Comparison of ENCODE assay signal across 9 mouse cellular contexts in the genomic region with DNA sequence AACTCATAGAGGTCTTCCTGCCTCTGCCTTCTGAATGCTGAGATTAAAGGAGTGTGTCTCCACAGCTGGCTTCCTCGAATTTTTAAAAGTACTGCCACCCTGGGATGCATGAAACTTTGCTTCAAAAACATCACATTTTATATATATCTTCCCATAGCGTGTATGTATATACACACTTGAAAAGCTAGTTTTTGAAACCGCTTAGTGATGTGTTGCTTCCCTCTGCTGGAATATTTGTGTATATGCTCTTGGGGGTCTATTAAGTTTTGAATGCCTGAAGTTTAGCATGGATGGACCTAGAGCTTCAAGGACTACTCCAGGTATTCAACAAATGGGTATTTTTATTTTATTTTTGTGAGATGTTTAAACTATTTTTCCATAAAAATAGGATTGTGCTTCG. TPM values are rescaled to one million over a fixed set of nuclear protein-coding genes. Genes with fewer than 3 reads are reported as not detected.
A peak's percentile ranks its signal among the peaks of the same experiment; 100 is the strongest.
DNase-seq lines count a peak whose midpoint lies in the region; ATAC-seq and TF ChIP-seq lines count a peak whose summit lies in the region.
"Had no signal": no experiment of that assay in that cellular context is flagged by ENCODE, and none has a peak within 500 bp of the region (broad histone marks: within the 10 kb centered on the region; RNA-seq: fewer than 3 reads in every experiment).

No protein-coding gene starts in this region.

- H3K4me2 ChIP-seq in intestine, embryonic 14.5 days (ENCODE audit: low read length), result no peak overlapping the region
- no peak overlapping the region for H3K4me2 ChIP-seq in intestine, embryonic 15.5 days (replicated peaks)
- H3K4me2 ChIP-seq in hindbrain, postnatal 0 days (ENCODE audit: low read depth, low read length), result no peak overlapping the region
- H3K4me2 ChIP-seq: midbrain, embryonic 12.5 days had no signal

- WGBS in intestine, embryonic 14.5 days, result 41% methylated on average over 4 of the region's 4 CpGs
- 33% methylated on average over 4 of the region's 4 CpGs for WGBS in intestine, embryonic 15.5 days
- WGBS in hindbrain, postnatal 0 days, result 41% methylated on average over 4 of the region's 4 CpGs

- no peak overlapping the region for H3K27ac ChIP-seq in intestine, embryonic 14.5 days (ENCODE audit: low read depth)
- no peak overlapping the region for H3K27ac ChIP-seq in intestine, embryonic 15.5 days
- no peak overlapping the region for H3K27ac ChIP-seq in MEL (ENCODE audit: control insufficient read depth, low read depth, low read length)
- H3K27ac ChIP-seq in hindbrain, postnatal 0 days, result no peak overlapping the region
- H3K27ac ChIP-seq: midbrain, embryonic 12.5 days had no signal

- H3K4me3 ChIP-seq in intestine, embryonic 14.5 days (ENCODE audit: low read depth, low read length), result no peak overlapping the region
- no peak overlapping the region for H3K4me3 ChIP-seq in intestine, embryonic 15.5 days (replicated peaks)
- H3K4me3 ChIP-seq in MEL (ENCODE audit: control insufficient read depth in 1 of 2, insufficient read depth in 1 of 2, low read depth in 2 of 2, low read length in 2 of 2), result no peak overlapping the region
- no peak overlapping the region for H3K4me3 ChIP-seq in hindbrain, postnatal 0 days (ENCODE audit: low read length)
- H3K4me3 ChIP-seq: erythroblast, embryonic 14.5 days; midbrain, embryonic 12.5 days had no signal

- H3K79me2 ChIP-seq in MEL (ENCODE audit: control insufficient read depth, insufficient read depth, low read length, poor library complexity), result no peaks in the 10 kb centered on the region

- TF ChIP-seq RAD21 in MEL (IDR thresholded peaks at IDR 0.05; ENCODE audit: low read depth, low read length), result peak; percentile 98

- H3K9ac ChIP-seq in intestine, embryonic 14.5 days (ENCODE audit: low read length), result no peak overlapping the region
- no peak overlapping the region for H3K9ac ChIP-seq in intestine, embryonic 15.5 days
- H3K9ac ChIP-seq in MEL (ENCODE audit: control insufficient read depth, low read depth, low read length, poor library complexity, severe bottlenecking), result no peak overlapping the region
- no peak overlapping the region for H3K9ac ChIP-seq in hindbrain, postnatal 0 days (replicated peaks; ENCODE audit: low read length)
- H3K9ac ChIP-seq: midbrain, embryonic 12.5 days had no signal

- no peaks in the 10 kb centered on the region for H3K36me3 ChIP-seq in intestine, embryonic 14.5 days (ENCODE audit: control insufficient read depth, insufficient read depth, low read length)
- H3K36me3 ChIP-seq in intestine, embryonic 15.5 days, result no peaks in the 10 kb centered on the region
- peaks cover 0 to 24% of the 10 kb centered on the region in 2 experiments; a peak in 2 of 4 replicates for H3K36me3 ChIP-seq in MEL (ENCODE audit: control insufficient read depth in 1 of 2, insufficient read depth in 2 of 2, low read length in 2 of 2)
- H3K36me3 ChIP-seq in hindbrain, postnatal 0 days (ENCODE audit: insufficient read depth, low read length), result no peaks in the 10 kb centered on the region
- H3K36me3 ChIP-seq: midbrain, embryonic 12.5 days had no signal

- peak; percentile 54 for DNase-seq in intestine, embryonic 14.5 days (ENCODE audit: low spot score)
- peak; percentile 59 to 66 for DNase-seq in B cell, adult 2 months
- peak; percentile 78 for DNase-seq in MEL (ENCODE audit: low read depth, low spot score)
- peak; percentile 75 for DNase-seq in hindbrain, postnatal 0 days (ENCODE audit: low spot score)
- peak; percentile 27 for DNase-seq in yolk sac, embryonic 10.5 days (ENCODE audit: low spot score)
- DNase-seq in Muller cell, postnatal 12 days (ENCODE audit: inconsistent ontology term), result no peak

- no peak for TF ChIP-seq POLR2A in MEL (IDR thresholded peaks at IDR 0.05; ENCODE audit: control insufficient read depth in 1 of 2, insufficient read depth in 1 of 2, low read depth in 1 of 2, low read length in 2 of 2, poor library complexity in 1 of 2)

- H3K4me1 ChIP-seq in intestine, embryonic 14.5 days (replicated peaks; ENCODE audit: control insufficient read depth, insufficient read depth, low read length), result no peaks in the 10 kb centered on the region
- H3K4me1 ChIP-seq in intestine, embryonic 15.5 days (replicated peaks), result no peaks in the 10 kb centered on the region
- peaks cover 3 to 16% of the 10 kb centered on the region in 2 experiments; a peak in 3 of 4 replicates for H3K4me1 ChIP-seq in MEL (ENCODE audit: control insufficient read depth in 1 of 2, insufficient read depth in 2 of 2, low read length in 2 of 2)
- no peaks in the 10 kb centered on the region for H3K4me1 ChIP-seq in hindbrain, postnatal 0 days (ENCODE audit: insufficient read depth, low read length)
- H3K4me1 ChIP-seq: midbrain, embryonic 12.5 days had no signal

- no peaks in the 10 kb centered on the region for H3K9me3 ChIP-seq in intestine, embryonic 14.5 days (ENCODE audit: control insufficient read depth, low read length)
- H3K9me3 ChIP-seq in intestine, embryonic 15.5 days, result no peaks in the 10 kb centered on the region
- no peaks in the 10 kb centered on the region for H3K9me3 ChIP-seq in MEL (replicated peaks; ENCODE audit: insufficient read depth, low read length)
- peaks cover 4% of the 10 kb centered on the region; the same call in 1 of the 2 replicates for H3K9me3 ChIP-seq in hindbrain, postnatal 0 days (ENCODE audit: low read length)

- H3K27me3 ChIP-seq in intestine, embryonic 14.5 days (replicated peaks; ENCODE audit: control insufficient read depth, insufficient read depth, low read length), result no peaks in the 10 kb centered on the region
- H3K27me3 ChIP-seq in intestine, embryonic 15.5 days (replicated peaks), result no peaks in the 10 kb centered on the region
- H3K27me3 ChIP-seq in MEL (ENCODE audit: control insufficient read depth in 1 of 2, insufficient read depth in 2 of 2, low read length in 2 of 2), result no peaks in the 10 kb centered on the region
- H3K27me3 ChIP-seq in hindbrain, postnatal 0 days (ENCODE audit: insufficient read depth, low read length), result no peaks in the 10 kb centered on the region
- H3K27me3 ChIP-seq: midbrain, embryonic 12.5 days had no signal

- no peak; the same call in 1 of the 2 replicates for ATAC-seq in intestine, embryonic 14.5 days (replicated peaks; ENCODE audit: low FRiP score, low TSS enrichment, low read depth)
- no peak for ATAC-seq in intestine, embryonic 15.5 days
- no peak for ATAC-seq in hindbrain, postnatal 0 days

- TF ChIP-seq CTCF in MEL (IDR thresholded peaks at IDR 0.05 in 2 of 3, conservative IDR thresholded peaks at IDR 0.05 in 1 of 3; ENCODE audit: control insufficient read depth in 1 of 3, insufficient read depth in 1 of 3, low read depth in 2 of 3, low read length in 3 of 3, poor library complexity in 1 of 3, severe bottlenecking in 1 of 3), result peak in 2 of 3 experiments; percentile 65 to 96; a peak in 4 of 6 replicates
- peak; percentile 81 for TF ChIP-seq CTCF in hindbrain, postnatal 0 days (IDR thresholded peaks at IDR 0.05; ENCODE audit: low read depth)

- no peak for TF ChIP-seq EP300 in MEL (IDR thresholded peaks at IDR 0.05; ENCODE audit: low read depth in 1 of 2, low read length in 2 of 2)

TF ChIP-seq in MEL, 35 proteins besides CTCF, POLR2A, EP300 and RAD21:
- TF ChIP-seq SIN3A (IDR thresholded peaks at IDR 0.05; ENCODE audit: low read length) (peak; percentile 18; the same call in 1 of the 2 replicates), ZC3H11A (IDR thresholded peaks at IDR 0.05; ENCODE audit: low read depth, low read length) (peak; percentile 96), MAX (IDR thresholded peaks at IDR 0.05; ENCODE audit: low read length) (no peak), ZNF384 (IDR thresholded peaks at IDR 0.05; ENCODE audit: low read depth, low read length) (no peak), E2F4 (IDR thresholded peaks at IDR 0.05; ENCODE audit: borderline replicate concordance, low read depth, low read length) (no peak), POLR2AphosphoS2 (IDR thresholded peaks at IDR 0.05; ENCODE audit: low read length) (no peak), JUND (IDR thresholded peaks at IDR 0.05; ENCODE audit: low read depth, low read length) (no peak), GATA1 (IDR thresholded peaks at IDR 0.05; ENCODE audit: low read depth, low read length) (no peak), SMC3 (IDR thresholded peaks at IDR 0.05; ENCODE audit: low read depth, low read length) (peak; percentile 94), GABPA (IDR thresholded peaks at IDR 0.05; ENCODE audit: low read depth, low read length) (no peak), RCOR1 (IDR thresholded peaks at IDR 0.05; ENCODE audit: low read depth, low read length) (no peak), CHD2 (IDR thresholded peaks at IDR 0.05; ENCODE audit: low read length) (no peak)

RNA-seq across cellular contexts. Expression of gene Fam208a, which starts 14.7 kb away (rescaled TPM):
- 11.3 and 14.4 TPM in 2 replicates for polyA plus RNA-seq in intestine, embryonic 14.5 days (2014; fragmentation: Nextera tagmentation; extraction: Ambion mirVana)
- 9.2 and 9.8 TPM in 2 replicates for polyA plus RNA-seq in intestine, embryonic 15.5 days (2015; fragmentation: Nextera tagmentation; extraction: Ambion mirVana)
- total RNA-seq in MEL (2012; rRNA removed), result 7.9 and 8.7 TPM in 2 replicates
- polyA plus RNA-seq in MEL (2012; ENCODE audit: insufficient read depth in 1 of 2, insufficient read length in 2 of 2, low read depth in 1 of 2, low replicate concordance in 2 of 2, missing spikeins in 1 of 2), result 10 to 100 TPM in 1 of 2 experiments, 1 to 10 TPM in 1; 3.2 to 25.4 TPM
- total RNA-seq in hindbrain, postnatal 0 days (2014; rRNA removed), result 24.7 and 27.1 TPM in 2 replicates
- 8.2 and 9.1 TPM in 2 replicates for polyA plus RNA-seq in hindbrain, postnatal 0 days (2015; fragmentation: Nextera tagmentation; extraction: Ambion mirVana)
